Mouse (Mus musculus) forebrain, postnatal 0 days (tissue): Measurements from ENCODE around the gene Nkiras2. TPM values are rescaled to one million over a fixed set of nuclear protein-coding genes. Genes with fewer than 3 reads are reported as not detected.
A peak's percentile ranks its signal among the peaks of the same experiment; 100 is the strongest.

Source experiments
- ATAC-seq: fragments of 200-750 bp; cut with Nextera tagmentation; 2 replicates; pipeline ENCODE4 v1.8.0; 2017; ENCODE audit warnings: mild to moderate bottlenecking, moderate library complexity
- DNase-seq: peaks from one replicate; pipeline ENCODE4 v3.0.0-alpha.2; 2015
- H3K27ac ChIP-seq: fragments of 300-500 bp; sonication (generic); 2 replicates; pipeline ENCODE4 v1.5.1; 2014; ENCODE audit warnings: low read depth, mild to moderate bottlenecking, antibody characterized with exemption, low read length, moderate library complexity, mixed read lengths
- H3K27me3 ChIP-seq: fragments of 300-500 bp; sonication (generic); 2 replicates; pipeline ENCODE4 v1.6.1; 2014; ENCODE audit warnings: mild to moderate bottlenecking, low read length, mixed read lengths; ENCODE audit not compliant: insufficient read depth
- H3K36me3 ChIP-seq: fragments of 300-500 bp; sonication (generic); 2 replicates; pipeline ENCODE4 v1.6.1; 2014; ENCODE audit warnings: mild to moderate bottlenecking, moderate library complexity; ENCODE audit not compliant: insufficient read depth
- H3K4me1 ChIP-seq: fragments of 300-500 bp; sonication (generic); 2 replicates; pipeline ENCODE4 v1.6.1; 2014; ENCODE audit warnings: antibody characterized with exemption; ENCODE audit not compliant: insufficient read depth
- H3K4me2 ChIP-seq: fragments of 300-500 bp; sonication (generic); 2 replicates; pipeline ENCODE4 v1.6.1; 2014; ENCODE audit warnings: low read depth, mild to moderate bottlenecking, moderate library complexity
- H3K4me3 ChIP-seq: fragments of 300-500 bp; sonication (generic); 2 replicates; pipeline ENCODE4 v1.5.1; 2014; ENCODE audit warnings: low read depth, low read length, mixed read lengths
- H3K9ac ChIP-seq: fragments of 300-500 bp; sonication (generic); 2 replicates; pipeline ENCODE4 v1.6.1; 2014; ENCODE audit warnings: mild to moderate bottlenecking
- H3K9me3 ChIP-seq: fragments of 300-500 bp; sonication (generic); 2 replicates; pipeline ENCODE4 v1.6.1; 2016; ENCODE audit warnings: low read length
- CTCF ChIP-seq: sonication (generic); IDR thresholded peaks from 2 replicates; pipeline ENCODE4 v1.5.1; 2016; ENCODE audit warnings: antibody characterized with exemption, control low read depth, low read depth
- WGBS: fragments of 180-500 bp; shearing (Covaris S2); extraction: QIAGEN DNeasy Blood & Tissue Kit; methylation state at CpG from one replicate; pipeline ENCODE4 v1.1.7; 2014; 5-methylcytosine and 5-hydroxymethylcytosine counted together
- polyA plus RNA-seq: library from polyadenylated mRNA; unstranded; fragments of >200 nt; fragmentation: Nextera tagmentation; extraction: Ambion mirVana; gene quantifications from 2 replicates; pipeline ENCODE4 v1.2.1, GENCODE M21; 2015
- total RNA-seq: library from RNA; depleted of rRNA; stranded (reverse); fragments of >200 nt; gene quantifications from 2 replicates; pipeline ENCODE4 v1.2.3, GENCODE M21; 2014; rRNA removed

Nkiras2 gene
- total and polyA plus RNA-seq, 2 experiments from 2014 or later: 81.1 to 100 TPM

DNA sequence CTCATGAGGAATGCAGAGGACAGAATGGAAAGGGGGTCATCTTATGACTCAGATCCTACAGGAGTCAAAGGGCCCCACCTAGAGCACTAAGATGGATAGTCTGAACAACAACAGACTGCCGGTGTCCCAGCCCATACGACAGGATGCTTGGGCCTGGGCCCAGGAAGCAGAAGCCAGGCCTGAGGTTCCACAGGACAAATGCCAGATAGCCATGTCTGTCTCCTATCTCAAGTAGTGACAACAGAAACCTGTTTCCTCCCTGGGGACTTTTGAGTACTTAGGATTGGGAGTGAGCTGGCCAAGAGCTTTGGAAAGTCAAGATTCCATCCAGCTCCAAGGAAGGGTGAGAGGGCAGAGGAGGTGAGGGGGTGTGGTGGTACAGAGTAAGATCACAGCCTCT lies 52.9 kb downstream of the Nkiras2 start:
- no peaks in the 10 kb centered on the region for H3K4me1 ChIP-seq
- DNase-seq (no peak), ATAC-seq (no peak)
- TF ChIP-seq CTCF: no peak
- no peak overlapping the region for H3K4me3 ChIP-seq
- no peaks in the 10 kb centered on the region for H3K9me3 ChIP-seq
- H3K27ac ChIP-seq: no peak overlapping the region
- no peak overlapping the region for H3K9ac ChIP-seq
- 78% methylated on average over 2 of the region's 2 CpGs for WGBS
- no peaks in the 10 kb centered on the region for H3K36me3 ChIP-seq
- no peak overlapping the region for H3K4me2 ChIP-seq
- 0 out of 2 replicates have a peak, but pooled peaks cover 6% of the 10 kb centered on the region for H3K27me3 ChIP-seq

GRCm38 (mm10) chr11:100673169-100673568 lies 54.1 kb downstream of the Nkiras2 start:
- no peak for ATAC-seq
- no peaks in the 10 kb centered on the region for H3K4me1 ChIP-seq
- no peaks in the 10 kb centered on the region for H3K36me3 ChIP-seq
- DNase-seq: no peak
- no peaks in the 10 kb centered on the region for H3K9me3 ChIP-seq
- no peak overlapping the region for H3K4me3 ChIP-seq
- H3K27me3 ChIP-seq: 0 out of 2 replicates have a peak, but pooled peaks cover 6% of the 10 kb centered on the region
- no peak overlapping the region for H3K9ac ChIP-seq
- H3K27ac ChIP-seq: no peak overlapping the region
- TF ChIP-seq CTCF: no peak
- peak overlapping the region; percentile 17; the same call in 1 of the 2 replicates for H3K4me2 ChIP-seq
- 2% methylated on average over 23 of the region's 23 CpGs for WGBS

Other genes starting within 250 kb of the Nkiras2 start
- gene Jup, start 221.5 kb upstream of the Nkiras2 start, total RNA-seq: 76.6 and 106 TPM in 2 replicates
- 59.4 and 67.0 TPM in 2 replicates for gene Jup, start 221.5 kb upstream of the Nkiras2 start, polyA plus RNA-seq
- 16.8 and 27.1 TPM in 2 replicates for gene P3h4, start 204.4 kb upstream of the Nkiras2 start, total RNA-seq
- gene P3h4, start 204.4 kb upstream of the Nkiras2 start, polyA plus RNA-seq: 17.9 and 19.8 TPM in 2 replicates
- 18.1 and 34.6 TPM in 2 replicates for gene Fkbp10, start 203.5 kb upstream of the Nkiras2 start, total RNA-seq
- 23.3 and 23.4 TPM in 2 replicates for gene Fkbp10, start 203.5 kb upstream of the Nkiras2 start, polyA plus RNA-seq
- 63.0 and 80.5 TPM in 2 replicates for gene Nt5c3b, start 177.4 kb upstream of the Nkiras2 start, total RNA-seq
- 113 and 118 TPM in 2 replicates for gene Nt5c3b, start 177.4 kb upstream of the Nkiras2 start, polyA plus RNA-seq
- gene Klhl10, start 177.3 kb upstream of the Nkiras2 start, total RNA-seq: 0.29 and 0.46 TPM in 2 replicates
- 0.53 and 0.65 TPM in 2 replicates for gene Klhl10, start 177.3 kb upstream of the Nkiras2 start, polyA plus RNA-seq
- gene Klhl11, start 146.5 kb upstream of the Nkiras2 start, total RNA-seq: 60.1 and 73.9 TPM in 2 replicates
- 7.8 and 9.6 TPM in 2 replicates for gene Klhl11, start 146.5 kb upstream of the Nkiras2 start, polyA plus RNA-seq
- gene Acly, start 91.2 kb upstream of the Nkiras2 start, total RNA-seq: 199 and 203 TPM in 2 replicates
- gene Acly, start 91.2 kb upstream of the Nkiras2 start, polyA plus RNA-seq: 89.9 and 109 TPM in 2 replicates
- gene Ttc25, start 73.6 kb upstream of the Nkiras2 start, total RNA-seq: 1.2 and 2.2 TPM in 2 replicates
- gene Ttc25, start 73.6 kb upstream of the Nkiras2 start, polyA plus RNA-seq: 1.1 and 1.8 TPM in 2 replicates
- 37.3 and 41.5 TPM in 2 replicates for gene Cnp, start 44.3 kb upstream of the Nkiras2 start, total RNA-seq
- gene Cnp, start 44.3 kb upstream of the Nkiras2 start, polyA plus RNA-seq: 44.8 and 56.2 TPM in 2 replicates
- gene Dnajc7, start 924 bp downstream of the Nkiras2 start, total RNA-seq: 104 and 111 TPM in 2 replicates
- 232 and 248 TPM in 2 replicates for gene Dnajc7, start 924 bp downstream of the Nkiras2 start, polyA plus RNA-seq
- 1.7 and 2.0 TPM in 2 replicates for gene Zfp385c, start 73.2 kb downstream of the Nkiras2 start, total RNA-seq
- gene Zfp385c, start 73.2 kb downstream of the Nkiras2 start, polyA plus RNA-seq: 0.40 and 1.0 TPM in 2 replicates
- gene Dhx58, start 85.0 kb downstream of the Nkiras2 start, total RNA-seq: 0.69 and 2.3 TPM in 2 replicates
- 1.0 and 1.5 TPM in 2 replicates for gene Dhx58, start 85.0 kb downstream of the Nkiras2 start, polyA plus RNA-seq
- 41.9 and 42.8 TPM in 2 replicates for gene Kat2a, start 93.2 kb downstream of the Nkiras2 start, total RNA-seq
- gene Kat2a, start 93.2 kb downstream of the Nkiras2 start, polyA plus RNA-seq: 59.9 and 67.0 TPM in 2 replicates
- gene Hspb9, start 94.6 kb downstream of the Nkiras2 start, total RNA-seq: not detected in 2 replicates
- 0.21 and 0.22 TPM in 2 replicates for gene Hspb9, start 94.6 kb downstream of the Nkiras2 start, polyA plus RNA-seq
- 208 and 211 TPM in 2 replicates for gene Rab5c, start 119.0 kb downstream of the Nkiras2 start, total RNA-seq
- 34.9 and 37.8 TPM in 2 replicates for gene Rab5c, start 119.0 kb downstream of the Nkiras2 start, polyA plus RNA-seq
- gene Kcnh4, start 140.7 kb downstream of the Nkiras2 start, total RNA-seq: 7.2 and 12.3 TPM in 2 replicates
- 3.2 and 4.4 TPM in 2 replicates for gene Kcnh4, start 140.7 kb downstream of the Nkiras2 start, polyA plus RNA-seq
- 1.8 and 7.1 TPM in 2 replicates for gene Hcrt, start 143.7 kb downstream of the Nkiras2 start, total RNA-seq
- gene Hcrt, start 143.7 kb downstream of the Nkiras2 start, polyA plus RNA-seq: 2.6 and 8.0 TPM in 2 replicates
- gene Ghdc, start 151.7 kb downstream of the Nkiras2 start, total RNA-seq: 6.1 and 7.3 TPM in 2 replicates
- 1.8 and 4.4 TPM in 2 replicates for gene Ghdc, start 151.7 kb downstream of the Nkiras2 start, polyA plus RNA-seq
- gene Stat5b, start 231.5 kb downstream of the Nkiras2 start, total RNA-seq: 17.8 and 22.6 TPM in 2 replicates
- 4.9 and 8.8 TPM in 2 replicates for gene Stat5b, start 231.5 kb downstream of the Nkiras2 start, polyA plus RNA-seq
- gene Stat5a, start 240.1 kb downstream of the Nkiras2 start, total RNA-seq: 2.0 and 2.6 TPM in 2 replicates
- 1.1 and 1.6 TPM in 2 replicates for gene Stat5a, start 240.1 kb downstream of the Nkiras2 start, polyA plus RNA-seq